Mouse (Mus musculus) liver, adult 2 months (tissue): Measurements from ENCODE around the gene Mxd3. TPM values are rescaled to one million over a fixed set of nuclear protein-coding genes. Genes with fewer than 3 reads are reported as not detected.

ENCODE experiments used
- DNase-seq: peaks from one replicate; pipeline ENCODE4 v3.0.0-alpha.2; 2011; ENCODE audit warnings: low read depth, low spot score; ENCODE audit errors: extremely low read depth
- H3K27ac ChIP-seq: fragments of 200-500 bp; replicated peaks from 2 replicates; pipeline ENCODE4 v1.5.1; 2012; ENCODE audit warnings: low read depth, mild to moderate bottlenecking, control low read depth, inconsistent platforms, low read length; ENCODE audit not compliant: insufficient read depth
- H3K27me3 ChIP-seq: fragments of 200-500 bp; 2 replicates; pipeline ENCODE4 v1.6.1; 2012; ENCODE audit warnings: mild to moderate bottlenecking, moderate library complexity, low read length, inconsistent platforms; ENCODE audit not compliant: control insufficient read depth, insufficient read depth
- H3K36me3 ChIP-seq: fragments of 200-500 bp; 2 replicates; pipeline ENCODE4 v1.6.1; 2012; ENCODE audit warnings: low read length, inconsistent platforms; ENCODE audit not compliant: control insufficient read depth, insufficient read depth
- H3K4me1 ChIP-seq: fragments of 200-500 bp; 2 replicates; pipeline ENCODE4 v1.6.1; 2011; ENCODE audit warnings: low read length; ENCODE audit not compliant: control insufficient read depth, insufficient read depth
- H3K4me3 ChIP-seq: fragments of 200-500 bp; 2 replicates; pipeline ENCODE4 v1.5.1; 2011; ENCODE audit warnings: low read depth, mild to moderate bottlenecking, control low read depth, low read length, moderate library complexity; ENCODE audit not compliant: insufficient read depth
- H3K79me2 ChIP-seq: fragments of 200-500 bp; 2 replicates; pipeline ENCODE4 v1.6.1; 2012; ENCODE audit warnings: inconsistent platforms, mild to moderate bottlenecking, low read length, moderate library complexity; ENCODE audit not compliant: control insufficient read depth, insufficient read depth
- H3K9ac ChIP-seq: fragments of 200-500 bp; 2 replicates; pipeline ENCODE4 v1.6.1; 2012; ENCODE audit warnings: low read depth, mild to moderate bottlenecking, control low read depth, inconsistent platforms, low read length
- CTCF ChIP-seq: fragments of 200-500 bp; IDR thresholded peaks from 2 replicates; pipeline ENCODE4 v1.5.1; 2011; ENCODE audit warnings: low read depth, low read length, control low read depth
- POLR2A ChIP-seq: fragments of 200-500 bp; IDR thresholded peaks from 2 replicates; pipeline ENCODE4 v1.6.1; 2011; ENCODE audit warnings: low read length, control low read depth; ENCODE audit not compliant: insufficient read depth; ENCODE audit errors: extremely low read depth
- WGBS: fragments of 180-500 bp; shearing (Covaris S2); methylation state at CpG from one replicate; pipeline ENCODE4 v1.1.7; 2018; 5-methylcytosine and 5-hydroxymethylcytosine counted together
- polyA plus RNA-seq: library from polyadenylated mRNA; depleted of rRNA; stranded (reverse); fragments of >200 nt; gene quantifications from 2 replicates; pipeline ENCODE4 v1.2.3, GENCODE M21; 2012
- total RNA-seq: library from RNA; depleted of rRNA; stranded (reverse); fragments of >200 nt; gene quantifications from 2 replicates; pipeline ENCODE4 v1.2.3, GENCODE M21; 2014

Mxd3 gene
- total and polyA plus RNA-seq, 2 experiments, result 0.27 TPM; not detected in 1

DNA sequence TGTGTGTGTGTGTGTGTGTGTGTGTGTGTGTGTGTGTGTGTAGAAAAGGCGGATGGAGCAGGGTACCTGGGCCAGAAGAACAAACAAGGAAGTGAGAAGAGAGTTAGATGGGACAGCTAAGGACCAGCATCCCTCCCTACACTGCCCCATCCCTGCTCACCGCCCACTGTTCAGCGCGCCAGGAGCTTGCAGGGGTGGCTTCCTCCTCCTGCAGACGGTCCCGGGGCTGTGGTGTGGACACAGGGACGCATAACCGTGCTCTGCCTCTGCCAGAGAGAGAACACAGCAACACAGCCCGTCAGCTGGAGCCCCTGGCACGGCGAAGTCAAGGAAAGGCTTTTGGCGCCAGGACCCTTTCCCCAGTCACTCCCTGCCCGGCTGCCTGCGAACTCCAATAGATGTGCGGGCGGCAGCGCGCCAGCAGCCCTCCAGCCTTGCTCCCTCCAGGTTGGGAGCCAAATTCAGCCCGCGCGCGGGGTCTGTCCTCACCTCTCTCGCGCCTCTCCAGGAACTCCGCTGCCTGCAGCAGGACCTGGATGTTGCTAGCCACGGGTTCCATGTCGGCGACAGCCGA lies 427 bp downstream of the Mxd3 start:
- 5% methylated on average over 29 of the region's 29 CpGs for WGBS

DNA sequence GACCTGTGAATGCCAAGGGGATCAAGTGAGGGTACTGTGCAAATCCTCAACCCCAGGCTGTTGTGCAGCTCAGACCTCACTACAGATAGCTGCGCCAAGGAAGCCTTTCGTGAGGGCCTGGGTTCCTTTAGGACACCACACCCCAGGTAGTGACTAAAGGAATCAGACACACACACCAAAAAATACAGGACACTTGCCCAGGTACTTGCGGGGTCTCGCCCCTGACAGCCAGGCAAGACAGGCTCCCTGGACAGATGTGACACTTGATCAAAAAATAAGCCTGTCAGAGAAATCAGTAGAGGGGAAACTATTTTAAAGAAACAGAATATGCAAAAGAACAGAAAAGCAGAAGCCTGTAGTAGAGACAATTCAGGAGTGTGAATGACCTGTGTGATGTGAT lies 982 bp downstream of the Mxd3 start:
- Histone ChIP-seq H3K27me3 (no peaks in the 10 kb centered on the region), H3K4me1 (peaks cover 1% of the 10 kb centered on the region; the same call in 1 of the 2 replicates), H3K27ac (no peak overlapping the region), H3K9ac (no peak overlapping the region), H3K79me2 (no peaks in the 10 kb centered on the region), H3K36me3 (peaks cover 11% of the 10 kb centered on the region), H3K4me3 (no peak overlapping the region)
- no peak for TF ChIP-seq POLR2A
- TF ChIP-seq CTCF, result no peak
- WGBS, result 92% methylated on average over 4 of the region's 4 CpGs
- DNase-seq, result no peak

More for the DNA sequence above, 427 bp downstream of the Mxd3 start:
- H3K27ac ChIP-seq, result no peak overlapping the region
- TF ChIP-seq CTCF (no peak), POLR2A (no peak)
- no peak for DNase-seq
- peaks cover 1% of the 10 kb centered on the region; the same call in 1 of the 2 replicates for H3K4me1 ChIP-seq
- no peaks in the 10 kb centered on the region for H3K79me2 ChIP-seq
- H3K4me3 ChIP-seq, result peak overlapping the region; percentile 51; the same call in 1 of the 2 replicates
- no peaks in the 10 kb centered on the region for H3K27me3 ChIP-seq
- peak overlapping the region; percentile 26; the same call in 1 of the 2 replicates for H3K9ac ChIP-seq
- peaks cover 5% of the 10 kb centered on the region for H3K36me3 ChIP-seq

GRCm38 (mm10) chr13:55328171-55328570 lies 1.5 kb downstream of the Mxd3 start:
- H3K4me3 ChIP-seq, result no peak overlapping the region
- WGBS, result 83% methylated on average over 6 of the region's 6 CpGs
- H3K36me3 ChIP-seq, result peaks cover 15% of the 10 kb centered on the region
- H3K79me2 ChIP-seq, result no peaks in the 10 kb centered on the region
- H3K4me1 ChIP-seq, result peaks cover 4% of the 10 kb centered on the region; the same call in 1 of the 2 replicates
- no peaks in the 10 kb centered on the region for H3K27me3 ChIP-seq
- no peak overlapping the region for H3K27ac ChIP-seq
- no peak for DNase-seq
- TF ChIP-seq POLR2A, result no peak
- TF ChIP-seq CTCF, result no peak
- no peak overlapping the region for H3K9ac ChIP-seq

GRCm38 (mm10) chr13:55327633-55328032 lies 2.0 kb downstream of the Mxd3 start:
- no peak overlapping the region for H3K4me3 ChIP-seq
- 15% methylated on average over 8 of the region's 8 CpGs for WGBS
- H3K27me3 ChIP-seq, result no peaks in the 10 kb centered on the region
- no peak overlapping the region for H3K9ac ChIP-seq
- peaks cover 8% of the 10 kb centered on the region for H3K4me1 ChIP-seq
- DNase-seq, result peak; percentile 82
- peaks cover 18% of the 10 kb centered on the region for H3K36me3 ChIP-seq
- TF ChIP-seq POLR2A (no peak), CTCF (peak; percentile 98)
- H3K27ac ChIP-seq, result no peak overlapping the region
- no peaks in the 10 kb centered on the region for H3K79me2 ChIP-seq

- H3K79me2 ChIP-seq, result no peaks in the 10 kb centered on the region
- TF ChIP-seq POLR2A, result no peak
- no peak for TF ChIP-seq CTCF
- H3K4me3 ChIP-seq, result no peak overlapping the region
- H3K4me1 ChIP-seq, result peaks cover 8% of the 10 kb centered on the region
- H3K36me3 ChIP-seq, result peaks cover 18% of the 10 kb centered on the region
- no peak for DNase-seq
- 49% methylated on average over 4 of the region's 4 CpGs for WGBS
- H3K9ac ChIP-seq, result no peak overlapping the region
- H3K27me3 ChIP-seq, result no peaks in the 10 kb centered on the region
- no peak overlapping the region for H3K27ac ChIP-seq
These were observed 2.5 kb downstream of the Mxd3 start for GRCm38 (mm10) chr13:55327169-55327568.

DNA sequence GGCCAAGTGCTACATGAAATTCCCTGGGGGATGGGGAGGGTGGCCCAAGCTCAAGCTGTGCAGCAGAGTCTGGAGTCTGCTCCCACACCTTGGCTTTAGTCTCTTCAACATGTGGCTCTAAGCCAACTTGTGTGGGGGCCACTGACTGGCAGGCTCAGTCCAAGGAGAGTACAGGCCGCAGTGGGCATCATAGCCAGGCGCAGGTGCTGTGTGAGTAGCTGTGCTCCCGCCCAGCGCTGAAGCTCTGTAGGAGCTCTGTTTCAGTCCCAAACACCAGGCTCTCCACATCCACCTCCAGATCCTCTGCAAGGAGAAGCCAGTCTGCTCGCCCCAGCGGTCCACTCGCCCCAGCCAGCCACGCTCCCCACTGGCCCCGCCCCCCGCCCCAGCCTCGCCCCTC lies 4.0 kb downstream of the Mxd3 start:
- no peak overlapping the region for H3K9ac ChIP-seq
- no peak overlapping the region for H3K4me3 ChIP-seq
- no peak overlapping the region for H3K27ac ChIP-seq
- peaks cover 18% of the 10 kb centered on the region for H3K36me3 ChIP-seq
- H3K27me3 ChIP-seq, result no peaks in the 10 kb centered on the region
- H3K4me1 ChIP-seq, result peaks cover 12% of the 10 kb centered on the region
- WGBS, result 90% methylated on average over 11 of the region's 11 CpGs
- TF ChIP-seq CTCF (no peak), POLR2A (no peak)
- peaks cover 9% of the 10 kb centered on the region; the same call in 1 of the 2 replicates for H3K79me2 ChIP-seq
- DNase-seq, result no peak
